Mouse (Mus musculus): Measurements from ENCODE around the gene Rgs8. TPM values are rescaled to one million over a fixed set of nuclear protein-coding genes. Genes with fewer than 3 reads are reported as not detected.

Rgs8 gene
- total and polyA plus RNA-seq, 2 experiments from 2014 or later, result 31.1 to 40.7 TPM

DNA sequence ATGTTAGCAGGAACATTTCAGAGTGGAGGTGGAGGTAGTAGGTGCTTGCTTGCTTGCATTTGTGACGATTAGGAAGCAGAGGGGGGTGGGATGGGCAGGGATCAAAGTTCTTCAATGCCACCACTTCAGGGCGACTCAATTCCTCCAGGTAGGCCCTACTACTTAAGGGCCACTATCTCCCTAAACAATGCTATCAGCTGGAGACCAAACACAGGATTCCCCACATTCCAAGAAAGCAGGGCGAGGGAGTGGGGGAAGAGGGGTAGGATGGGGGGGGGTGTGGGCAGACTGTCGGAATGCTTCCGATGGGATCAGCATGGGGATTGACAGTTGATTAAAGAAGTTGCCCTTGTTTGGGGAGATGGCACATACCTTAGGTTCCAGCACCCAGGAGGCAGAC, 16.0 kb upstream of the Rgs8 start:
- no peaks in the 10 kb centered on the region for H3K36me3 ChIP-seq (ENCODE audit: insufficient read depth, low read length)
- no peak overlapping the region for H3K9ac ChIP-seq (replicated peaks; ENCODE audit: low read length, poor library complexity, severe bottlenecking)
- no peak overlapping the region for H3K27ac ChIP-seq (ENCODE audit: low read depth, low read length)
- no peak overlapping the region for H3K4me2 ChIP-seq (ENCODE audit: low read depth, low read length, poor library complexity, severe bottlenecking)
- no peaks in the 10 kb centered on the region for H3K27me3 ChIP-seq (ENCODE audit: insufficient read depth, low read length)
- peaks cover 8% of the 10 kb centered on the region; the same call in 1 of the 2 replicates for H3K4me1 ChIP-seq (ENCODE audit: insufficient read depth, low read length)
- TF ChIP-seq CTCF (IDR thresholded peaks at IDR 0.05), result no peak
- no peaks in the 10 kb centered on the region for H3K9me3 ChIP-seq (ENCODE audit: low read length)
- DNase-seq (ENCODE audit: low spot score) (no peak), ATAC-seq (ENCODE audit: low FRiP score) (no peak)
- WGBS, result 68% methylated on average over 5 of the region's 5 CpGs
- H3K4me3 ChIP-seq (ENCODE audit: low read depth, low read length), result no peak overlapping the region

DNA sequence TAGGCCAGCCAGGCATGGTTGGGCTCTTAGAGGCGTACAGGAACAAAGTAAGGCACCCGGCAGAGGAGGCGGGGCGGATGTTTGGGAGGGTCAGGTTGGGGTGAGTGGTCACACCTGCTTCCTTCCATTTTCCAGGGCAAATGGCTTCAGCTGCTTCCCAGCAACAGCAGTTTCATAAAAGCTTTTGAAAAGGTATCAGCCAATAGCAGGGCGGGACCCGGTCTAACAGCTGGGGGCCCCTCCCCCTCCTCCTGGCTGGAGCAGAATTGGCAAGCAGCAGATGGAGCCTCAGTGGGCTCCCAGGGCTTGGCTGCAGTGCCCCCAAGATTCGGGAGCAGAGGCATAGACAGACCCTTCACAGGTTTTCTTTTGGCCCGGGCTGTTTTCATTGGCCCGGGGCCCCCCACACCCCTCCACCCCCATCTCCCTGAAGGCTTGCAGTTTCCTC, 11.3 kb upstream of the Rgs8 start:
- H3K4me3 ChIP-seq (ENCODE audit: low read depth, low read length), result no peak overlapping the region
- WGBS, result 2% methylated on average over 9 of the region's 9 CpGs
- DNase-seq (ENCODE audit: low spot score), result peak; percentile 72
- peak; percentile 80 for ATAC-seq (ENCODE audit: low FRiP score)
- peaks cover 14% of the 10 kb centered on the region; the same call in 1 of the 2 replicates for H3K4me1 ChIP-seq (ENCODE audit: insufficient read depth, low read length)
- peak overlapping the region; percentile 38 for H3K4me2 ChIP-seq (ENCODE audit: low read depth, low read length, poor library complexity, severe bottlenecking)
- no peak overlapping the region for H3K27ac ChIP-seq (ENCODE audit: low read depth, low read length)
- no peak for TF ChIP-seq CTCF (IDR thresholded peaks at IDR 0.05)
- H3K9me3 ChIP-seq (ENCODE audit: low read length), result no peaks in the 10 kb centered on the region
- no peaks in the 10 kb centered on the region for H3K36me3 ChIP-seq (ENCODE audit: insufficient read depth, low read length)
- H3K27me3 ChIP-seq (ENCODE audit: insufficient read depth, low read length), result no peaks in the 10 kb centered on the region
- no peak overlapping the region for H3K9ac ChIP-seq (replicated peaks; ENCODE audit: low read length, poor library complexity, severe bottlenecking)

DNA sequence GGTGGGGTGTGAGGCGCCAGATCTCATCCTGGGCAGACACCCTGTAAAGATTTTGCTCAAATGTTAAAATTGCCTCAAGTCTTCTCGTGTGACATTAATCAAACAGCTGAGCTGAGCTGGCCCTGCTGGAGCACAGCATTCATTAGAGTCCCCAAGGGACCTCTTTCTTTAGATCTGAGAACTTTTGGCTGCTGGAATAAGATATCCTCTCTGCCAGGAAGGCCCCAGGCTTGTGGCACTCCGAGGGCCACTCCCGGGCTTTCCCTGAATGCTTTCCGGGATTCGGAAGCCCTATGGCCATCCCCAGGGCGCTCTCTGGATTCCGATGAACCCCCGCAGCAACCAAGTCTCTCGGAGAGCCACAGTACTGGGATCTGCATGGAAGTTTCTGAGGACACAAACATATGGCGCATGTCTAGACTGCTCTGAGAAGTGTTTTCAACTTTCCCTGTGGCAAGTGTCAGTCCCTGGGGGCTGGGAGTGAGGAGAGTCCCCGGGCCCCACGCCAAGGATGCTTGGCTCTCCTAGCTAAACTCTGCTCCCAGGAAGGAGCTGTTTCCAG, 10.8 kb upstream of the Rgs8 start:
- 0 out of 2 replicates have a peak overlapping the region, but pooled peaks have one; percentile 27 for H3K27ac ChIP-seq (ENCODE audit: low read depth, low read length)
- H3K4me1 ChIP-seq (ENCODE audit: insufficient read depth, low read length), result peaks cover 14% of the 10 kb centered on the region; the same call in 1 of the 2 replicates
- H3K4me2 ChIP-seq (ENCODE audit: low read depth, low read length, poor library complexity, severe bottlenecking), result peak overlapping the region; percentile 38
- H3K4me3 ChIP-seq (ENCODE audit: low read depth, low read length), result no peak overlapping the region
- DNase-seq (ENCODE audit: low spot score) (peak; percentile 90), ATAC-seq (ENCODE audit: low FRiP score) (peak; percentile 65; the same call in 1 of the 2 replicates)
- no peak overlapping the region for H3K9ac ChIP-seq (replicated peaks; ENCODE audit: low read length, poor library complexity, severe bottlenecking)
- H3K9me3 ChIP-seq (ENCODE audit: low read length), result no peaks in the 10 kb centered on the region
- no peaks in the 10 kb centered on the region for H3K36me3 ChIP-seq (ENCODE audit: insufficient read depth, low read length)
- WGBS, result 7% methylated on average over 13 of the region's 13 CpGs
- no peaks in the 10 kb centered on the region for H3K27me3 ChIP-seq (ENCODE audit: insufficient read depth, low read length)
- TF ChIP-seq CTCF (IDR thresholded peaks at IDR 0.05), result no peak

DNA sequence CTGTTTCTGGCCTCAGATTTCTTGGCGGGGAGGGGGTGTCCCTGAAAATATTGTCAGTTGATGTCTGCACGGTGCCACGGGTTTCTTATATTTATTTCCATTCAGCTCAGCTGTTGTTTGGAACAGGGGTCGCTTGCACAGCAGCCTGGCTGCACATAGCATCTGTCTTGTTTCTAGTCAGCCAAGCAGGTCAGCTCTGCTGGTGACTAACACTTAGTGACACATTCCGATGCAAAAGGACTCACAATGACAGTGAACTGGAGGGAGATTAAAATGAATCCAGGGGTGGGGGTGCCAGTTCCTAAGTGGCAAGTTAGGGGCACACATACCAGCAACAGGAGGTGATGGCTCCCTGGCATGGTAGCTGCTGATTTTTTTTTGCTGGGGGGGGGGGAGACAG, 849 bp downstream of the Rgs8 start:
- H3K4me3 ChIP-seq (ENCODE audit: low read depth, low read length), result peak overlapping the region; percentile 53
- WGBS, result 5% methylated on average over 5 of the region's 5 CpGs
- no peaks in the 10 kb centered on the region for H3K9me3 ChIP-seq (ENCODE audit: low read length)
- H3K36me3 ChIP-seq (ENCODE audit: insufficient read depth, low read length), result no peaks in the 10 kb centered on the region
- no peak for ATAC-seq (ENCODE audit: low FRiP score)
- peak overlapping the region; percentile 84 for H3K27ac ChIP-seq (ENCODE audit: low read depth, low read length)
- H3K27me3 ChIP-seq (ENCODE audit: insufficient read depth, low read length), result no peaks in the 10 kb centered on the region
- H3K4me2 ChIP-seq (ENCODE audit: low read depth, low read length, poor library complexity, severe bottlenecking), result peak overlapping the region; percentile 78
- peak overlapping the region; percentile 74 for H3K9ac ChIP-seq (replicated peaks; ENCODE audit: low read length, poor library complexity, severe bottlenecking)
- H3K4me1 ChIP-seq (ENCODE audit: insufficient read depth, low read length), result peaks cover 34% of the 10 kb centered on the region; the same call in 1 of the 2 replicates
- peak; percentile 49 for DNase-seq (ENCODE audit: low spot score)
- TF ChIP-seq CTCF (IDR thresholded peaks at IDR 0.05), result no peak

DNA sequence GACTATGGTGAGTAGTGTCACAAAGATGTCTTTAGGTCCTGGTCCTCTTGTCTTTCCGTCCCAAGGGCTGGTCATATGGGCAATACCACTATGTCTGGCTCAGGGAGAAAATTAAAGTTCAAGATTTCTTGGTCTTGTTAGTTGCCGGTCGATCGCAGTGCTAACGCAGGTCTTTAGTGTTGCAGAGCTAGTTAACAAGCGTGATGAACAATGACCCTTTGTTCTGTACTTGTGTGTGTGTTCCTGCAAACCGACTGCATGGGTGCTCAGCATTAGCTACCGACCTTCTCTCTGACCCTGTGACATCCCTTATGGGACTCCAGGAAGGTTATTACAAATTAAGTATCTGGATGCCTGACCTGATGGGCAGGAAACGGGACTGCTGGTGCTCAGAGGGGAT, 6.8 kb downstream of the Rgs8 start:
- no peaks in the 10 kb centered on the region for H3K27me3 ChIP-seq (ENCODE audit: insufficient read depth, low read length)
- no peak overlapping the region for H3K4me3 ChIP-seq (ENCODE audit: low read depth, low read length)
- DNase-seq (ENCODE audit: low spot score) (no peak), ATAC-seq (ENCODE audit: low FRiP score) (no peak)
- TF ChIP-seq CTCF (IDR thresholded peaks at IDR 0.05), result no peak
- WGBS, result 24% methylated on average over 9 of the region's 9 CpGs
- peaks cover 45% of the 10 kb centered on the region for H3K4me1 ChIP-seq (ENCODE audit: insufficient read depth, low read length)
- H3K9me3 ChIP-seq (ENCODE audit: low read length), result no peaks in the 10 kb centered on the region
- H3K4me2 ChIP-seq (ENCODE audit: low read depth, low read length, poor library complexity, severe bottlenecking), result peak overlapping the region; percentile 18; the same call in 1 of the 2 replicates
- no peak overlapping the region for H3K9ac ChIP-seq (replicated peaks; ENCODE audit: low read length, poor library complexity, severe bottlenecking)
- no peaks in the 10 kb centered on the region for H3K36me3 ChIP-seq (ENCODE audit: insufficient read depth, low read length)
- peak overlapping the region; percentile 7; the same call in 1 of the 2 replicates for H3K27ac ChIP-seq (ENCODE audit: low read depth, low read length)

DNA sequence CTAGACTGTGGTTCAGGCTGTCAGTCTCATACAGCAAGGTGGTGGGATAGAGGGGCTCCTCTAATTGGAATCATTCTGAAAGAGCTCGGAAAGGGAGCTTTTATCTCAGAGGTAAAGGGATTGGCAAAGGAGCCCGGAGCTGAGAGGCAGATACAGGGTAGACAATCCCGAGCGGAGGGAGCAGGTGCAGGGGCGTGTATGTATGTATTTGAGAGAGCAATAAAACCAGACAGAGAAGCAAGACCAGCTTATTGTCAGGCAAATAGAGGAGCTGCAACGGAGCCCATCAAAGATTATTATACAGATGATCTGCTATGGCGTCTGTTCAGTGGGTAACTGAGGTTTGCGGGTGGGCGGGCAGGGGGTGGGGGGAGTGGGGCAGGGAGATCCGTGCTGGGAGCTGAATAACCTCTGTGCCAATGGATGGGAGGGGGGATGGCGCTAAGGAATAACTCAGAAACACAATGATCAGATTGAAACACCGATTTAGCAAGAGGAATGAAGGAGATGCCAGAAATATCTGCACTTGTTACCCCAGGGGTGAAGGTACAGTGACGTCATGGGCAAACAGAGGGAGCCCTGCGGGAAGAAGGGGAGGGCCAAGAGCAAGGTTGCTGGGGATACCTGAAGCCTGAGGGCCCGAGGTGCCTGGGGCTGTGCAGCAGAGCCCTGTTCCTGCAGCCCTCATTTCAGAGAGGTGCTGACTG, 8.3 kb downstream of the Rgs8 start:
- ATAC-seq (ENCODE audit: low FRiP score) (no peak), DNase-seq (ENCODE audit: low spot score) (no peak)
- peak overlapping the region; percentile 58 for H3K27ac ChIP-seq (ENCODE audit: low read depth, low read length)
- peak overlapping the region; percentile 34 for H3K4me2 ChIP-seq (ENCODE audit: low read depth, low read length, poor library complexity, severe bottlenecking)
- H3K36me3 ChIP-seq (ENCODE audit: insufficient read depth, low read length), result no peaks in the 10 kb centered on the region
- H3K9ac ChIP-seq (replicated peaks; ENCODE audit: low read length, poor library complexity, severe bottlenecking), result peak overlapping the region; percentile 15
- H3K4me1 ChIP-seq (ENCODE audit: insufficient read depth, low read length), result peaks cover 46% of the 10 kb centered on the region
- H3K9me3 ChIP-seq (ENCODE audit: low read length), result no peaks in the 10 kb centered on the region
- 9% methylated on average over 15 of the region's 15 CpGs for WGBS
- H3K4me3 ChIP-seq (ENCODE audit: low read depth, low read length), result peak overlapping the region; percentile 9; the same call in 1 of the 2 replicates
- no peak for TF ChIP-seq CTCF (IDR thresholded peaks at IDR 0.05)
- H3K27me3 ChIP-seq (ENCODE audit: insufficient read depth, low read length), result no peaks in the 10 kb centered on the region

All from midbrain, postnatal 0 days (tissue).